Mouse (Mus musculus): ENCODE measurements around the gene Sdhaf1. TPM values are rescaled to one million over a fixed set of nuclear protein-coding genes. Genes with fewer than 3 reads are reported as not detected.

Gene Sdhaf1
- polyA plus RNA-seq, 1 experiment from 2014 or later, result 26.5 TPM

- H3K4me3 ChIP-seq (ENCODE audit: low read depth, low read length), result peak overlapping the region; percentile 58
- peak overlapping the region; percentile 42 for H3K9ac ChIP-seq (ENCODE audit: low read length)
- H3K27ac ChIP-seq (ENCODE audit: low read depth, low read length), result peak overlapping the region; percentile 94
- H3K4me1 ChIP-seq (ENCODE audit: control insufficient read depth, insufficient read depth, low read length), result peaks cover 5% of the 10 kb centered on the region
- ATAC-seq (ENCODE audit: insufficient read depth, low FRiP score, low TSS enrichment) (peak; percentile 81), DNase-seq (ENCODE audit: low spot score) (peak; percentile 86)
- under 1% methylated on average over 20 of the region's 20 CpGs for WGBS
- H3K9me3 ChIP-seq (ENCODE audit: control insufficient read depth, low read length), result no peaks in the 10 kb centered on the region
- no peaks in the 10 kb centered on the region for H3K36me3 ChIP-seq (ENCODE audit: control insufficient read depth, insufficient read depth, low read length)
- peak overlapping the region; percentile 85 for H3K4me2 ChIP-seq (ENCODE audit: low read depth)
- H3K27me3 ChIP-seq (ENCODE audit: control insufficient read depth, insufficient read depth, low read length), result no peaks in the 10 kb centered on the region
Observed at GRCm38 (mm10) chr7:30280670-30281138, 43.0 kb downstream of the Sdhaf1 start.

GRCm38 (mm10) chr7:30279951-30280669 is 43.6 kb downstream of the Sdhaf1 start, which contains the start of the genes Thap8 and Wdr62:
TSS of gene Thap8 (plus strand) at chr7:30280094.
TSS of gene Wdr62 (minus strand) at chr7:30280419.
- peaks cover 5% of the 10 kb centered on the region for H3K4me1 ChIP-seq (ENCODE audit: control insufficient read depth, insufficient read depth, low read length)
- H3K9ac ChIP-seq (ENCODE audit: low read length), result peak within 1 kb of the TSS; percentile 47
- H3K27me3 ChIP-seq (ENCODE audit: control insufficient read depth, insufficient read depth, low read length), result no peaks in the 10 kb centered on the region
- ATAC-seq (ENCODE audit: insufficient read depth, low FRiP score, low TSS enrichment) (peak; percentile 95), DNase-seq (ENCODE audit: low spot score) (peak; percentile 94)
- peak within 1 kb of the TSS; percentile 85 for H3K4me2 ChIP-seq (ENCODE audit: low read depth)
- H3K9me3 ChIP-seq (ENCODE audit: control insufficient read depth, low read length), result no peaks in the 10 kb centered on the region
- no peaks in the 10 kb centered on the region for H3K36me3 ChIP-seq (ENCODE audit: control insufficient read depth, insufficient read depth, low read length)
- H3K27ac ChIP-seq (ENCODE audit: low read depth, low read length), result peak within 1 kb of the TSS; percentile 94
- H3K4me3 ChIP-seq (ENCODE audit: low read depth, low read length), result peak within 1 kb of the TSS; percentile 58
- under 1% methylated on average over 49 of the region's 49 CpGs for WGBS

GRCm38 (mm10) chr7:30279536-30279935 is 44.2 kb downstream of the Sdhaf1 start:
- peak overlapping the region; percentile 47 for H3K9ac ChIP-seq (ENCODE audit: low read length)
- no peak for DNase-seq (ENCODE audit: low spot score)
- peak overlapping the region; percentile 85 for H3K4me2 ChIP-seq (ENCODE audit: low read depth)
- H3K4me1 ChIP-seq (ENCODE audit: control insufficient read depth, insufficient read depth, low read length), result peaks cover 5% of the 10 kb centered on the region
- no peaks in the 10 kb centered on the region for H3K9me3 ChIP-seq (ENCODE audit: control insufficient read depth, low read length)
- peak overlapping the region; percentile 94; the same call in 1 of the 2 replicates for H3K27ac ChIP-seq (ENCODE audit: low read depth, low read length)
- ATAC-seq (ENCODE audit: insufficient read depth, low FRiP score, low TSS enrichment), result 0 out of 2 replicates have a peak, but pooled peaks have one; percentile 9
- peak overlapping the region; percentile 58 for H3K4me3 ChIP-seq (ENCODE audit: low read depth, low read length)
- WGBS, result 0% methylated on average over 6 of the region's 6 CpGs
- H3K36me3 ChIP-seq (ENCODE audit: control insufficient read depth, insufficient read depth, low read length), result no peaks in the 10 kb centered on the region
- H3K27me3 ChIP-seq (ENCODE audit: control insufficient read depth, insufficient read depth, low read length), result no peaks in the 10 kb centered on the region

- H3K4me2 ChIP-seq (ENCODE audit: low read depth), result peak overlapping the region; percentile 85
- peak overlapping the region; percentile 58; the same call in 1 of the 2 replicates for H3K4me3 ChIP-seq (ENCODE audit: low read depth, low read length)
- peaks cover 5% of the 10 kb centered on the region for H3K4me1 ChIP-seq (ENCODE audit: control insufficient read depth, insufficient read depth, low read length)
- H3K9ac ChIP-seq (ENCODE audit: low read length), result no peak overlapping the region
- no peaks in the 10 kb centered on the region for H3K27me3 ChIP-seq (ENCODE audit: control insufficient read depth, insufficient read depth, low read length)
- H3K36me3 ChIP-seq (ENCODE audit: control insufficient read depth, insufficient read depth, low read length), result no peaks in the 10 kb centered on the region
- ATAC-seq (ENCODE audit: insufficient read depth, low FRiP score, low TSS enrichment) (no peak), DNase-seq (ENCODE audit: low spot score) (no peak)
- H3K27ac ChIP-seq (ENCODE audit: low read depth, low read length), result no peak overlapping the region
- no peaks in the 10 kb centered on the region for H3K9me3 ChIP-seq (ENCODE audit: control insufficient read depth, low read length)
- WGBS, result 56% methylated on average over 2 of the region's 2 CpGs
Observed at GRCm38 (mm10) chr7:30278911-30279310, 44.8 kb downstream of the Sdhaf1 start.

- no peak overlapping the region for H3K9ac ChIP-seq (ENCODE audit: low read length)
Observed at GRCm38 (mm10) chr7:30274383-30274782, 49.3 kb downstream of the Sdhaf1 start.

More at GRCm38 (mm10) chr7:30274383-30274782, 49.3 kb downstream of the Sdhaf1 start:
- H3K4me3 ChIP-seq (ENCODE audit: low read depth, low read length), result no peak overlapping the region
- ATAC-seq (ENCODE audit: insufficient read depth, low FRiP score, low TSS enrichment) (no peak), DNase-seq (ENCODE audit: low spot score) (no peak)
- no peaks in the 10 kb centered on the region for H3K27me3 ChIP-seq (ENCODE audit: control insufficient read depth, insufficient read depth, low read length)
- WGBS, result 81% methylated on average over 6 of the region's 6 CpGs
- no peak overlapping the region for H3K27ac ChIP-seq (ENCODE audit: low read depth, low read length)
- no peaks in the 10 kb centered on the region for H3K9me3 ChIP-seq (ENCODE audit: control insufficient read depth, low read length)
- no peaks in the 10 kb centered on the region; the same call in 1 of the 2 replicates for H3K36me3 ChIP-seq (ENCODE audit: control insufficient read depth, insufficient read depth, low read length)
- no peak overlapping the region for H3K4me2 ChIP-seq (ENCODE audit: low read depth)
- peaks cover 3% of the 10 kb centered on the region; the same call in 1 of the 2 replicates for H3K4me1 ChIP-seq (ENCODE audit: control insufficient read depth, insufficient read depth, low read length)

Other genes starting within 250 kb of the Sdhaf1 start
- gene Gm26920, start 233.5 kb downstream of the Sdhaf1 start, polyA plus RNA-seq (2014; fragmentation: Nextera tagmentation; extraction: Ambion mirVana), result 0.80 and 1.7 TPM in 2 replicates
- 15.3 and 16.4 TPM in 2 replicates for gene Zfp566, start 233.4 kb downstream of the Sdhaf1 start, polyA plus RNA-seq (2014; fragmentation: Nextera tagmentation; extraction: Ambion mirVana)
- gene Zfp260, start 229.1 kb downstream of the Sdhaf1 start, polyA plus RNA-seq (2014; fragmentation: Nextera tagmentation; extraction: Ambion mirVana), result 136 and 140 TPM in 2 replicates
- 7.4 and 10.5 TPM in 2 replicates for gene Zfp382, start 202.0 kb downstream of the Sdhaf1 start, polyA plus RNA-seq (2014; fragmentation: Nextera tagmentation; extraction: Ambion mirVana)
- 14.3 and 15.1 TPM in 2 replicates for gene Zfp146, start 154.1 kb downstream of the Sdhaf1 start, polyA plus RNA-seq (2014; fragmentation: Nextera tagmentation; extraction: Ambion mirVana)
- 4.5 and 5.7 TPM in 2 replicates for gene Cox7a1, start 139.8 kb downstream of the Sdhaf1 start, polyA plus RNA-seq (2014; fragmentation: Nextera tagmentation; extraction: Ambion mirVana)
- 45.8 and 51.8 TPM in 2 replicates for gene Capns1, start 125.1 kb downstream of the Sdhaf1 start, polyA plus RNA-seq (2014; fragmentation: Nextera tagmentation; extraction: Ambion mirVana)
- gene Polr2i, start 91.9 kb downstream of the Sdhaf1 start, polyA plus RNA-seq (2014; fragmentation: Nextera tagmentation; extraction: Ambion mirVana), result 179 and 195 TPM in 2 replicates
- 268 and 302 TPM in 2 replicates for gene Tbcb, start 91.6 kb downstream of the Sdhaf1 start, polyA plus RNA-seq (2014; fragmentation: Nextera tagmentation; extraction: Ambion mirVana)
- gene Ovol3, start 88.2 kb downstream of the Sdhaf1 start, polyA plus RNA-seq (2014; fragmentation: Nextera tagmentation; extraction: Ambion mirVana), result not detected in 2 replicates
- 0.18 and 0.36 TPM in 2 replicates for gene Thap8, start 43.8 kb downstream of the Sdhaf1 start, polyA plus RNA-seq (2014; fragmentation: Nextera tagmentation; extraction: Ambion mirVana)
- gene Wdr62, start 43.5 kb downstream of the Sdhaf1 start, polyA plus RNA-seq (2014; fragmentation: Nextera tagmentation; extraction: Ambion mirVana), result 10.9 and 12.5 TPM in 2 replicates
- 100 and 102 TPM in 2 replicates for gene Clip3, start 32.2 kb downstream of the Sdhaf1 start, polyA plus RNA-seq (2014; fragmentation: Nextera tagmentation; extraction: Ambion mirVana)
- gene Alkbh6, start 15.2 kb downstream of the Sdhaf1 start, polyA plus RNA-seq (2014; fragmentation: Nextera tagmentation; extraction: Ambion mirVana), result 87.4 and 94.0 TPM in 2 replicates
- gene Syne4, start 9.1 kb downstream of the Sdhaf1 start, polyA plus RNA-seq (2014; fragmentation: Nextera tagmentation; extraction: Ambion mirVana), result 16.6 and 18.1 TPM in 2 replicates
- gene E130208F15Rik, start 2.2 kb downstream of the Sdhaf1 start, polyA plus RNA-seq (2014; fragmentation: Nextera tagmentation; extraction: Ambion mirVana), result not detected in 2 replicates
- gene Lrfn3, start 38.9 kb upstream of the Sdhaf1 start, polyA plus RNA-seq (2014; fragmentation: Nextera tagmentation; extraction: Ambion mirVana), result 6.3 TPM in 2 replicates
- gene Tyrobp, start 89.9 kb upstream of the Sdhaf1 start, polyA plus RNA-seq (2014; fragmentation: Nextera tagmentation; extraction: Ambion mirVana), result 17.8 and 17.9 TPM in 2 replicates
- gene Hcst, start 96.0 kb upstream of the Sdhaf1 start, polyA plus RNA-seq (2014; fragmentation: Nextera tagmentation; extraction: Ambion mirVana), result not detected in 2 replicates
- gene Nfkbid, start 97.8 kb upstream of the Sdhaf1 start, polyA plus RNA-seq (2014; fragmentation: Nextera tagmentation; extraction: Ambion mirVana), result 0.84 and 0.99 TPM in 2 replicates
- gene Aplp1, start 121.6 kb upstream of the Sdhaf1 start, polyA plus RNA-seq (2014; fragmentation: Nextera tagmentation; extraction: Ambion mirVana), result 150 and 165 TPM in 2 replicates
- gene Kirrel2, start 133.8 kb upstream of the Sdhaf1 start, polyA plus RNA-seq (2014; fragmentation: Nextera tagmentation; extraction: Ambion mirVana), result 19.0 and 19.6 TPM in 2 replicates
- 1.8 and 3.4 TPM in 2 replicates for gene Nphs1, start 134.4 kb upstream of the Sdhaf1 start, polyA plus RNA-seq (2014; fragmentation: Nextera tagmentation; extraction: Ambion mirVana)
- not detected in 2 replicates for gene Prodh2, start 169.7 kb upstream of the Sdhaf1 start, polyA plus RNA-seq (2014; fragmentation: Nextera tagmentation; extraction: Ambion mirVana)
- gene Arhgap33, start 211.2 kb upstream of the Sdhaf1 start, polyA plus RNA-seq (2014; fragmentation: Nextera tagmentation; extraction: Ambion mirVana), result 48.8 and 51.1 TPM in 2 replicates
- 3.7 and 4.4 TPM in 2 replicates for gene Hspb6, start 228.3 kb upstream of the Sdhaf1 start, polyA plus RNA-seq (2014; fragmentation: Nextera tagmentation; extraction: Ambion mirVana)
- 8.6 and 12.1 TPM in 2 replicates for gene Proser3, start 228.4 kb upstream of the Sdhaf1 start, polyA plus RNA-seq (2014; fragmentation: Nextera tagmentation; extraction: Ambion mirVana)
- gene Lin37, start 235.9 kb upstream of the Sdhaf1 start, polyA plus RNA-seq (2014; fragmentation: Nextera tagmentation; extraction: Ambion mirVana), result 46.2 and 47.0 TPM in 2 replicates
- gene U2af1l4, start 239.4 kb upstream of the Sdhaf1 start, polyA plus RNA-seq (2014; fragmentation: Nextera tagmentation; extraction: Ambion mirVana), result 90.6 and 95.5 TPM in 2 replicates
- gene Gm49396, start 239.4 kb upstream of the Sdhaf1 start, polyA plus RNA-seq (2014; fragmentation: Nextera tagmentation; extraction: Ambion mirVana), result 7.3 and 7.6 TPM in 2 replicates
- gene Psenen, start 239.7 kb upstream of the Sdhaf1 start, polyA plus RNA-seq (2014; fragmentation: Nextera tagmentation; extraction: Ambion mirVana), result 97.8 and 106 TPM in 2 replicates
- 1.3 and 3.6 TPM in 2 replicates for gene Igflr1, start 241.5 kb upstream of the Sdhaf1 start, polyA plus RNA-seq (2014; fragmentation: Nextera tagmentation; extraction: Ambion mirVana)

Data from neural tube, embryonic 11.5 days (tissue).